Mouse (Mus musculus): ENCODE results near the gene Atxn7l1. TPM values are rescaled to one million over a fixed set of nuclear protein-coding genes. Genes with fewer than 3 reads are reported as not detected.

Gene Atxn7l1
- total and polyA plus RNA-seq, 2 experiments from 2014 or later: 20.9 to 27.8 TPM

- no peaks in the 10 kb centered on the region for H3K27me3 ChIP-seq (ENCODE audit: insufficient read depth, low read length)
- ATAC-seq (ENCODE audit: low FRiP score): no peak
Observed at GRCm38 (mm10) chr12:33226596-33226995, 79.1 kb downstream of the Atxn7l1 start.

GRCm38 (mm10) chr12:33235314-33235713 is 87.8 kb downstream of the Atxn7l1 start:
- Histone ChIP-seq H3K36me3 (ENCODE audit: insufficient read depth, low read length) (no peaks in the 10 kb centered on the region), H3K4me1 (ENCODE audit: insufficient read depth, low read length) (no peaks in the 10 kb centered on the region), H3K9me3 (ENCODE audit: low read length) (no peaks in the 10 kb centered on the region), H3K27ac (ENCODE audit: low read depth, low read length) (no peak overlapping the region), H3K9ac (replicated peaks; ENCODE audit: low read length, poor library complexity, severe bottlenecking) (no peak overlapping the region), H3K27me3 (ENCODE audit: insufficient read depth, low read length) (no peaks in the 10 kb centered on the region), H3K4me3 (ENCODE audit: low read depth, low read length) (no peak overlapping the region), H3K4me2 (ENCODE audit: low read depth, low read length, poor library complexity, severe bottlenecking) (no peak overlapping the region)
- 73% methylated on average over 4 of the region's 4 CpGs for WGBS
- ATAC-seq (ENCODE audit: low FRiP score) (no peak), DNase-seq (ENCODE audit: low spot score) (no peak)
- TF ChIP-seq CTCF (IDR thresholded peaks at IDR 0.05): no peak

More at GRCm38 (mm10) chr12:33226596-33226995, 79.1 kb downstream of the Atxn7l1 start:
- H3K27ac ChIP-seq (ENCODE audit: low read depth, low read length): no peak overlapping the region
- H3K36me3 ChIP-seq (ENCODE audit: insufficient read depth, low read length): no peaks in the 10 kb centered on the region
- no peaks in the 10 kb centered on the region for H3K4me1 ChIP-seq (ENCODE audit: insufficient read depth, low read length)
- H3K9ac ChIP-seq (replicated peaks; ENCODE audit: low read length, poor library complexity, severe bottlenecking): no peak overlapping the region
- no peak overlapping the region for H3K4me2 ChIP-seq (ENCODE audit: low read depth, low read length, poor library complexity, severe bottlenecking)
- no peak for DNase-seq (ENCODE audit: low spot score)
- H3K9me3 ChIP-seq (ENCODE audit: low read length): no peaks in the 10 kb centered on the region
- no peak for TF ChIP-seq CTCF (IDR thresholded peaks at IDR 0.05)
- WGBS: 64% methylated on average over 6 of the region's 10 CpGs
- no peak overlapping the region for H3K4me3 ChIP-seq (ENCODE audit: low read depth, low read length)

GRCm38 (mm10) chr12:33235771-33236323 is 88.4 kb downstream of the Atxn7l1 start:
- H3K9ac ChIP-seq (replicated peaks; ENCODE audit: low read length, poor library complexity, severe bottlenecking): no peak overlapping the region
- 52% methylated on average over 13 of the region's 13 CpGs for WGBS
- no peaks in the 10 kb centered on the region for H3K27me3 ChIP-seq (ENCODE audit: insufficient read depth, low read length)
- DNase-seq (ENCODE audit: low spot score) (peak; percentile 48), ATAC-seq (ENCODE audit: low FRiP score) (no peak)
- TF ChIP-seq CTCF (IDR thresholded peaks at IDR 0.05): no peak
- no peaks in the 10 kb centered on the region for H3K4me1 ChIP-seq (ENCODE audit: insufficient read depth, low read length)
- no peak overlapping the region for H3K27ac ChIP-seq (ENCODE audit: low read depth, low read length)
- H3K9me3 ChIP-seq (ENCODE audit: low read length): no peaks in the 10 kb centered on the region
- no peaks in the 10 kb centered on the region for H3K36me3 ChIP-seq (ENCODE audit: insufficient read depth, low read length)
- H3K4me2 ChIP-seq (ENCODE audit: low read depth, low read length, poor library complexity, severe bottlenecking): no peak overlapping the region
- H3K4me3 ChIP-seq (ENCODE audit: low read depth, low read length): no peak overlapping the region

- 0 out of 2 replicates have a peak, but pooled peaks have one; percentile 8 for TF ChIP-seq CTCF (IDR thresholded peaks at IDR 0.05)
- no peak overlapping the region for H3K4me3 ChIP-seq (ENCODE audit: low read depth, low read length)
- no peak for DNase-seq (ENCODE audit: low spot score)
- no peak for ATAC-seq (ENCODE audit: low FRiP score)
- no peaks in the 10 kb centered on the region for H3K36me3 ChIP-seq (ENCODE audit: insufficient read depth, low read length)
- no peak overlapping the region for H3K9ac ChIP-seq (replicated peaks; ENCODE audit: low read length, poor library complexity, severe bottlenecking)
- H3K4me2 ChIP-seq (ENCODE audit: low read depth, low read length, poor library complexity, severe bottlenecking): no peak overlapping the region
- WGBS: 77% methylated on average over 11 of the region's 11 CpGs
- H3K27ac ChIP-seq (ENCODE audit: low read depth, low read length): no peak overlapping the region
- H3K9me3 ChIP-seq (ENCODE audit: low read length): no peaks in the 10 kb centered on the region
- H3K4me1 ChIP-seq (ENCODE audit: insufficient read depth, low read length): no peaks in the 10 kb centered on the region
- H3K27me3 ChIP-seq (ENCODE audit: insufficient read depth, low read length): no peaks in the 10 kb centered on the region
Observed at GRCm38 (mm10) chr12:33236344-33237049, 89.0 kb downstream of the Atxn7l1 start.

GRCm38 (mm10) chr12:33237108-33237507 is 89.6 kb downstream of the Atxn7l1 start:
- ATAC-seq (ENCODE audit: low FRiP score) (no peak), DNase-seq (ENCODE audit: low spot score) (no peak)
- H3K9me3 ChIP-seq (ENCODE audit: low read length): no peaks in the 10 kb centered on the region
- H3K27ac ChIP-seq (ENCODE audit: low read depth, low read length): no peak overlapping the region
- H3K36me3 ChIP-seq (ENCODE audit: insufficient read depth, low read length): no peaks in the 10 kb centered on the region
- no peaks in the 10 kb centered on the region for H3K27me3 ChIP-seq (ENCODE audit: insufficient read depth, low read length)
- 93% methylated on average over 5 of the region's 5 CpGs for WGBS
- H3K4me1 ChIP-seq (ENCODE audit: insufficient read depth, low read length): no peaks in the 10 kb centered on the region
- no peak overlapping the region for H3K9ac ChIP-seq (replicated peaks; ENCODE audit: low read length, poor library complexity, severe bottlenecking)
- no peak overlapping the region for H3K4me2 ChIP-seq (ENCODE audit: low read depth, low read length, poor library complexity, severe bottlenecking)
- H3K4me3 ChIP-seq (ENCODE audit: low read depth, low read length): no peak overlapping the region
- no peak for TF ChIP-seq CTCF (IDR thresholded peaks at IDR 0.05)

GRCm38 (mm10) chr12:33242679-33243078 is 95.2 kb downstream of the Atxn7l1 start:
- Histone ChIP-seq H3K36me3 (ENCODE audit: insufficient read depth, low read length) (no peaks in the 10 kb centered on the region), H3K9me3 (ENCODE audit: low read length) (no peaks in the 10 kb centered on the region), H3K4me1 (ENCODE audit: insufficient read depth, low read length) (no peaks in the 10 kb centered on the region), H3K4me2 (ENCODE audit: low read depth, low read length, poor library complexity, severe bottlenecking) (no peak overlapping the region), H3K27me3 (ENCODE audit: insufficient read depth, low read length) (no peaks in the 10 kb centered on the region), H3K4me3 (ENCODE audit: low read depth, low read length) (no peak overlapping the region), H3K9ac (replicated peaks; ENCODE audit: low read length, poor library complexity, severe bottlenecking) (no peak overlapping the region), H3K27ac (ENCODE audit: low read depth, low read length) (no peak overlapping the region)
- ATAC-seq (ENCODE audit: low FRiP score) (no peak), DNase-seq (ENCODE audit: low spot score) (no peak)
- TF ChIP-seq CTCF (IDR thresholded peaks at IDR 0.05): no peak
- WGBS: 71% methylated on average over 8 of the region's 8 CpGs
